Mouse (Mus musculus) hindbrain, embryonic 15.5 days (tissue): ENCODE results near the gene Tapt1. TPM values are rescaled to one million over a fixed set of nuclear protein-coding genes. Genes with fewer than 3 reads are reported as not detected.

Source experiments
- ATAC-seq: fragments of 200-750 bp; cut with Nextera tagmentation; 2 replicates; pipeline ENCODE4 v1.8.0; 2017; ENCODE audit warnings: low read depth, moderate number of reproducible peaks, moderate TSS enrichment; ENCODE audit not compliant: low FRiP score
- H3K27ac ChIP-seq: fragments of 300-500 bp; sonication (generic); replicated peaks from 2 replicates; pipeline ENCODE4 v1.5.1; 2015; ENCODE audit warnings: mild to moderate bottlenecking, inconsistent platforms
- H3K27me3 ChIP-seq: fragments of 300-500 bp; sonication (generic); 2 replicates; pipeline ENCODE4 v1.6.1; 2015; ENCODE audit warnings: control low read depth, inconsistent platforms
- H3K36me3 ChIP-seq: fragments of 300-500 bp; sonication (generic); 2 replicates; pipeline ENCODE4 v1.6.1; 2015; ENCODE audit warnings: control low read depth, inconsistent platforms
- H3K4me1 ChIP-seq: fragments of 300-500 bp; sonication (generic); replicated peaks from 2 replicates; pipeline ENCODE4 v1.6.1; 2015; ENCODE audit warnings: control low read depth, inconsistent platforms
- H3K4me2 ChIP-seq: fragments of 300-500 bp; sonication (generic); 2 replicates; pipeline ENCODE4 v1.6.1; 2015; ENCODE audit warnings: moderate library complexity, mild to moderate bottlenecking, inconsistent platforms
- H3K4me3 ChIP-seq: fragments of 300-500 bp; sonication (generic); 2 replicates; pipeline ENCODE4 v1.5.1; 2015; ENCODE audit warnings: mild to moderate bottlenecking, inconsistent platforms
- H3K9ac ChIP-seq: fragments of 300-500 bp; sonication (generic); 2 replicates; pipeline ENCODE4 v1.6.1; 2015; ENCODE audit warnings: inconsistent platforms
- H3K9me3 ChIP-seq: fragments of 300-500 bp; sonication (generic); 2 replicates; pipeline ENCODE4 v1.6.1; 2016; ENCODE audit warnings: control low read depth, inconsistent platforms
- WGBS: fragments of 180-500 bp; shearing (Covaris S2); methylation state at CpG from one replicate; pipeline ENCODE4 v1.1.7; 2015; 5-methylcytosine and 5-hydroxymethylcytosine counted together
- polyA plus RNA-seq: library from polyadenylated mRNA; unstranded; fragments of >200 nt; fragmentation: Nextera tagmentation; extraction: Ambion mirVana; gene quantifications from 2 replicates; pipeline ENCODE4 v1.2.1, GENCODE M21; 2015

Tapt1 gene
- polyA plus RNA-seq, 1 experiment from 2014 or later: 31.6 TPM

DNA sequence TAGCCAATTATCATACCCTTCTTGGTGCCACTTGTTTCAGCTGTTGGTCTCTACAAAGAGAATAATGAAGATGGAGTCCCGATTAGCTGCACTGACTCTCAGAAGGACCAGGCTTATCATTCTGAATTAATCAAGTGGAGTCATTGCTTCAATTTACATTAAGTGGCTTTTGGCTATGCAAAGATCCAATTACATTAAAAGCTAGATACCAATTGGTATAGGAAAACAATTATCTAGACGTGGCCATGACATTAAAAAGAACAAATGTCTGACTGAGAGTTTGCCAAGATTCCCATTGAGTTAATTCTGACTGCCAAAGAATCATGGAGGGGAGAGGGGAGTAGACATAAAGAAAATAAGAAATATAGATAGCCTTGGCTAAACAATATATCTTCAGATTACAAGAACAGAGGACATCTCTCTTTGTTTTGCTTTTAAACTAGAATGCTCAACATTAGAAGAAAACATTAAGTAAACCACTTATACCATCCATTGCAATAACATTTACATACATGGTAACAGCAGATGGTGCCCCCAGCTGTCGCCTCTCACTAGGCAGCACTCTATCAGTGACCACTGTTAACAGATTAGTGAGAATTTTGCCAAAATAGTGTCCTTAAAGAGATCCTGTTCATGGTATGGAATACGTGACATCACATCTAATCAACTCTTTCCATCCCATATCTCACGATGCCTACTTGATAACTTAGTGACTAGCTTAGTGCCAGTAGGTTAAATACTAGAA is 24.0 kb upstream of the Tapt1 start:
- no peak overlapping the region for H3K9ac ChIP-seq
- WGBS: 71% methylated on average over 5 of the region's 5 CpGs
- ATAC-seq: no peak
- H3K4me1 ChIP-seq: no peaks in the 10 kb centered on the region
- H3K9me3 ChIP-seq: no peaks in the 10 kb centered on the region
- H3K4me3 ChIP-seq: no peak overlapping the region
- H3K27me3 ChIP-seq: no peaks in the 10 kb centered on the region
- H3K4me2 ChIP-seq: no peak overlapping the region
- H3K27ac ChIP-seq: no peak overlapping the region
- H3K36me3 ChIP-seq: no peaks in the 10 kb centered on the region

DNA sequence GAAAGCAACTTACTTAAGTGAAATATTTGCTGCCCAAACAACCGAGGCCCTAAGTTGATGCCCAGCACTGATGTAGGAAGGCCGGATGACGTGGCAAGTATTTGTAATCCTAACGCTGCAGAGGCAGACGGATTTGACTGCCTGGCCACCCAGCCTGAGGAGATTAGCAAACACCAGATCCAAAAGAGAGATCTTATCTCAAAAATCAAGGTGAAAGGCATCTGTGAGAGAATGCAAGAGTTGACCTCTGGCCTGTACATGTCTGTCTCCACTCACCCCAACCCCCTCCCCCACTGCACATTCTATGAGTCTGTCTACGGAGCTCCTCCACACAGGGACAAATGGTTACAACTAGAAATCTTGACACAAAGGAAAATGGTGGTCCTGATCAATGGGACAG is 22.9 kb upstream of the Tapt1 start:
- Histone ChIP-seq H3K4me3 (no peak overlapping the region), H3K4me1 (no peaks in the 10 kb centered on the region), H3K36me3 (no peaks in the 10 kb centered on the region), H3K27ac (no peak overlapping the region), H3K4me2 (no peak overlapping the region), H3K9ac (no peak overlapping the region), H3K9me3 (no peaks in the 10 kb centered on the region), H3K27me3 (no peaks in the 10 kb centered on the region)
- no peak for ATAC-seq
- WGBS: 82% methylated on average over 6 of the region's 6 CpGs

DNA sequence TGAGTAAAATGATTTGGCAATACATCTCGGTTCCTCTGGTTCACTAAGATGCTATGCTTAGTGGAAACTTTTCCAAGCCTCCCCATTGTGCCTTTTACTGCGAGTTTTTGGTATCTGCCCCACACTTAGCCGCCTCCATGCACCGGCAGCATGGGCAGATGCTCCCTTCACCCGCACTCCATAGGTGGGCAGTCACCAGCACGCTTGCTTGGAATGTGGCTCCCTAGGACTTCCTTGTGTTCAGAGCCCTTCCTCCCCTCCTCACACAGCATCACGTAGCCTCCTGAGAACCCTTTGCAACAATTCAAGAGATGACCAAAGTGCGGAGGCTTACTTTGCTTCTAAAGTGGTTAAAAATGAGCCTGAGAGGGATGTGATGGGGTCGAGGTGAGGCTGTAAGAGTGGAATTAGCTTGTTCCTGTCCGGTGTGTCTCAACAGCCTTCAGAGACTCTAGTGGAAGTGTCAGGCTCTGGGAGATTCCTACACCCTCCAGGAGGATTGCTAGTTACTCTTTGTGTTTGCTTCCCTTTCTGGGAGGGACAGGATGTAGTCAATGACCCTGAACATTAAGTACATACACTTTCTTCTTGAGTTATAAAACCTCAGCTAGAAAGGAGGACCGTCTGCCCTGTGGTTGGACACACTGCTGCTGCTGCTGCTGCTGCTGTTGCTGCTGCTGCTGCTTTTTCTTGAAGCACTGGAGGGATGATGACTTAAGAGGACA is 20.2 kb upstream of the Tapt1 start:
- no peaks in the 10 kb centered on the region for H3K4me1 ChIP-seq
- no peaks in the 10 kb centered on the region for H3K9me3 ChIP-seq
- H3K4me2 ChIP-seq: 0 out of 2 replicates have a peak overlapping the region, but pooled peaks have one; percentile 3
- WGBS: 37% methylated on average over 11 of the region's 11 CpGs
- no peaks in the 10 kb centered on the region for H3K27me3 ChIP-seq
- ATAC-seq: no peak
- H3K27ac ChIP-seq: no peak overlapping the region
- H3K36me3 ChIP-seq: no peaks in the 10 kb centered on the region
- no peak overlapping the region for H3K9ac ChIP-seq
- no peak overlapping the region for H3K4me3 ChIP-seq

DNA sequence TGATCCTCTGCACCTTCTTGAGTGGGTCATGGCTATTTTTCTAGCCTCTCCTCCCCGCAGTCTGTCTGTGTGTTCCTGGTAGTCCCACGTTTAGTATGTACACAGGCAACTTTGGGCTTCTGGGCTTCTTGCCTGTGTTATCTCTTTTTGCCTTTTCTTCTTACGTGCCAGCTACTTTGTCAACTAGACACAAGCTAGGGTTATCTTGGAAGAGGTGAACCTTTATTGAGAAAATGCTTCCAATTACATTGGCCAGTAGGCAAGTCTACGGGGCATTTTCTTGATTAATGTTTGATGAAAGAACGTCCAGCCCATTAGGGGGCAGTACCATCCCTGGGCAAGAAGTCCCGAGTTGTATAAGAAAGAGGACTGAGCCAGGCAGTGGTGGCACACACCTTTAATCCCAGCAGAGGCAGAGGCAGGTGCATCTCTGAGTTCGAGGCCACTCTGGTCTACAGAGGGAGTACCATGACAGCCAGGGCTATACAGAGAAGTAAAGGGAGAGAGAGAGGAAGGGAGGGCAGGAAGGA is 18.5 kb upstream of the Tapt1 start:
- Histone ChIP-seq H3K27ac (no peak overlapping the region), H3K4me1 (no peaks in the 10 kb centered on the region), H3K36me3 (no peaks in the 10 kb centered on the region), H3K4me2 (no peak overlapping the region), H3K4me3 (no peak overlapping the region), H3K9ac (no peak overlapping the region), H3K9me3 (no peaks in the 10 kb centered on the region), H3K27me3 (no peaks in the 10 kb centered on the region)
- no peak for ATAC-seq
- WGBS: 75% methylated on average over 7 of the region's 7 CpGs

DNA sequence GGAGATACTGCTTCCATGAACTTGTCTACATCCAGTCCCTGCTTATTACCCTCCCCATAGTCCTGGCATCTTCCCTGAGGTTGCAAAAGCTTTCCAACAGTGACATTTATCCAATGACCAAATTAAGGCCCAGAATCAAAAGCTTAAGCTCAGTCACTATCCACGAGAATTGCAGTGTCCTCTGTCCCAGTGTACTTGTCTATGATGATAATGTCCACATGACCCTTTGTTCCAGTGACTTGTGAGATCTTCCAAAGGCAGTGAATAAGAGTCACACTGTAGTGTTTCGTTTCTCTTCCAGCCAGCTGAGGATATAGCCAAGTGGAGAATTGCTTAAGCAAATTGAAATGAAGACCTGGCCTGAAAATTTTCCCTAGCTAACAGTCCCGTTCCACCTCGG is 16.4 kb upstream of the Tapt1 start:
- Histone ChIP-seq H3K36me3 (no peaks in the 10 kb centered on the region), H3K27ac (no peak overlapping the region), H3K9me3 (no peaks in the 10 kb centered on the region), H3K4me2 (no peak overlapping the region), H3K9ac (no peak overlapping the region), H3K4me3 (no peak overlapping the region), H3K27me3 (no peaks in the 10 kb centered on the region), H3K4me1 (no peaks in the 10 kb centered on the region)
- 88% methylated on average over 4 of the region's 4 CpGs for WGBS
- no peak for ATAC-seq

DNA sequence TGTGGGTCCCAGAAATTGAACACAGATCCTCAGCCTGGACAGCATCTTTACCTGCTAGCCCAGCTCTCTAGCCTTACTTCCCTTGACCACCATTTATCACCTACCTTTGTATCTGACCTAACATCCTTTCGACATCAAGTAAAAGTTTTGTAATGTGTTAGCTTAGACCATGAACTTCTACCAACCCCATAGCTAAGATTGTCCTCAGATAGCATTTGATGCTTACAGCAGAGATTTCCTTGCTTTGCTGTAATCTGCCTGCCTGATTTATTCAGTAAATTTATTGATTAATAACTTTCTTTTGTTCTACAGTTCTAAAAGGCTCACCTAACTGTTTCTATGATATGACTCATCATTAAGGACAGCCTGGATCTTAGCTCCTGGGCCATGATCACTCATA is 15.3 kb upstream of the Tapt1 start:
- Histone ChIP-seq H3K27ac (no peak overlapping the region), H3K9me3 (no peaks in the 10 kb centered on the region), H3K4me1 (no peaks in the 10 kb centered on the region), H3K9ac (no peak overlapping the region), H3K27me3 (no peaks in the 10 kb centered on the region), H3K4me2 (no peak overlapping the region), H3K4me3 (no peak overlapping the region), H3K36me3 (no peaks in the 10 kb centered on the region)
- no peak for ATAC-seq
- WGBS: 97% methylated on average over 1 of the region's 1 CpGs

DNA sequence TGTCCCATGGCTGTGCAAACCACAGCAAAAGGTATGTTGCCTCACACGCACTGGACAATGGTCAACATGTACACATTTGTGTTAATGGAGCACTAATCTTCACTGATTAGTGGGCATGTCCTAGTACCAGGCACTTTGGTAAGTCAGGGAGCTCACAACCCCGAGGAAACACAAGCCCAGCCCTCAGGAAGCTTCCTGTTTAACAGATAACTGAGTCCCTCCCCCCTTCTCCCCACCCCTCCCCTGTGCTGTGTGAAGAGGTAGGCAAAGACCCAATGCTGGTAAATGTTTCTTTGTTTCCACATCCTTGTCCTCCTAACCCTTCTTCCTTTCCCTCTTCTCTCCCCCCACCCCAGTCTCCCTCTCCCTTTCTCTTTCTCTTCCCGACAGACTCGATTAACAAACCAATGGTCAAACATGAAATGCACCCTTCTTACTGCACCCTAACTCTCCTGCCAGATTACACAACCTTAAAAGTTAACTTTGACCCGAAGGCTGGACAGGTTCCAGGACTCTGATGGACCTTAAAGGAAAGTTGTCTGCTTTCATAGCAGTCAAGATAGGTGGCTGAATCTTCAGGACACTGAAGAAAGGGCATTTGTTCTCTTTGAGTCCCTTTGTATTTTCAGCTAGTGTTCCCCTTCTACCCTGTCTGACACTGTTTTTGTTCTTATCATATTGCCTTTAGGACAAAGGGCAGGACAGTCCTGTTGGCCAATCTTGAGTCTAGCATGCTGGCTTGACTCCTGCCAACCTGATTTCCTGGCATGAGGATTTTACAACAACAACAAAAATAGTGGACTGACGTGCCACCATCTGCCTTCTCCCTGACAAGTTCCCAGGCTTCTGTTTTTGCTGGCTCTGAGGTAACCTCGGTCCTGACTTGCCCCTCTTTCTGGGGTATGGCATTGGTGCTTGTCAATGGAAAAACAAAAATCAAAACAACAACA is 13.0 kb upstream of the Tapt1 start:
- Histone ChIP-seq H3K4me1 (no peaks in the 10 kb centered on the region), H3K27me3 (no peaks in the 10 kb centered on the region), H3K27ac (no peak overlapping the region), H3K36me3 (no peaks in the 10 kb centered on the region), H3K9ac (no peak overlapping the region), H3K4me2 (no peak overlapping the region), H3K9me3 (no peaks in the 10 kb centered on the region), H3K4me3 (no peak overlapping the region)
- 71% methylated on average over 7 of the region's 7 CpGs for WGBS
- ATAC-seq: no peak

DNA sequence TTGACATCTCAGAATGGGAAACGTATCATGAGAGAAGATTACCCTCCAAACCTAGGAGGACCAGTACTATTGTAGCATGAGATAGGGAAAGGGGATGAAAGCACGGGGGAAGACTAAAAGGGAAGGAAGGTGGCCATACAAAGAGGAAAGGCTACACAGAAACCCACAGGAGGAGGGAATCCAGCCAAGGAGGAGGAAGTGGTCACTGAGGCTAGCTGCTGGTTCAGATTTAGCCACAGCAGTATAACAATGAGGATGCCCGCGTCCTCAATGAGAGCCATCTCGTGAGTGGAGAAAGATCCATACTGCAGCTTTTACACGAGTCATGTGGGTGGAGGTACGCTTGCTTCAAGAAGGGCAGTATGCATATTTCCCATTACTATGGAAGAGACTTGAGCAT is 11.8 kb upstream of the Tapt1 start:
- ATAC-seq: no peak
- no peaks in the 10 kb centered on the region for H3K9me3 ChIP-seq
- no peaks in the 10 kb centered on the region for H3K4me1 ChIP-seq
- H3K4me3 ChIP-seq: no peak overlapping the region
- H3K4me2 ChIP-seq: no peak overlapping the region
- WGBS: 90% methylated on average over 7 of the region's 7 CpGs
- H3K27me3 ChIP-seq: no peaks in the 10 kb centered on the region
- H3K9ac ChIP-seq: no peak overlapping the region
- H3K36me3 ChIP-seq: no peaks in the 10 kb centered on the region
- no peak overlapping the region for H3K27ac ChIP-seq

DNA sequence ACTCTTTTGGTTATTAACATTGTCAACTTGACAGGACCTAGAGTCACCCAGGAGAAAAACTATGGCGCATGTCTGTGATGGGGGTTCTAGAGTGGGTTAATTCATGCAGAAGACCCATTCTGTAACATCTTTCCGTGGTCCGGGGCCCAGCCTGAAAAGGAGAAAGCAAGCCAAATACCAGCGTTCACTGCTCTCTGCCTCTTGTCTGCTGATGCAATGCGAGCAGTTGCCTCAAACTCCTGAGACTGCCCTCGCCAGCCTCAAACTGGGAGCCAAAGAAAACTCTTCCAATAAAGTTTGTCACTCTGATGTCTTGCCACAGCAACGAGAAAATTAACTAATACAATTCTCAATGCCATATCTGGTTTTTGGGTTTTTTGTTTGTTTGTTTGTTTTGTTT is 8.2 kb upstream of the Tapt1 start:
- Histone ChIP-seq H3K27ac (no peak overlapping the region), H3K9me3 (no peaks in the 10 kb centered on the region), H3K27me3 (no peaks in the 10 kb centered on the region), H3K4me3 (no peak overlapping the region), H3K9ac (no peak overlapping the region), H3K4me2 (no peak overlapping the region), H3K36me3 (no peaks in the 10 kb centered on the region), H3K4me1 (no peaks in the 10 kb centered on the region)
- ATAC-seq: no peak
- WGBS: 85% methylated on average over 7 of the region's 7 CpGs

DNA sequence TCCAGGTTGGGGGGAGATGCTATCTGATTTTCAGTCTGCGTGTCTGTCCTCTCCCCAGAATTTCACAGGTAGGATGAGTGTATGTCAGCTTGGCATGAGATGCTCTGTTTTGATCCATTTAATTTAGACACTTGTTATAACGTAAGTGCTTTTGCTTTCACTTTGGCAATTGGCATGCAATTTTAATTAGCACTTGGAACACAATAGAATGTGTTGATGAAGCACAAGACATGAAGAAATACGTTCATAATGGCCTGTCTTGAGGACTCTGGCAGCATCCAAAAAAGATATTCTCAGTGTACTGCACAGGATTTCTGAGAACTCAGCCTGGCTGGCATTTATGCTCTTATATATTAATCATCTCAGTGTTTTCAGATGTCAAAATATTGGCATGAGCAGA is 7.5 kb upstream of the Tapt1 start:
- H3K27me3 ChIP-seq: no peaks in the 10 kb centered on the region
- H3K9ac ChIP-seq: no peak overlapping the region
- H3K9me3 ChIP-seq: no peaks in the 10 kb centered on the region
- H3K4me3 ChIP-seq: no peak overlapping the region
- no peaks in the 10 kb centered on the region for H3K4me1 ChIP-seq
- no peak overlapping the region for H3K27ac ChIP-seq
- no peaks in the 10 kb centered on the region for H3K36me3 ChIP-seq
- no peak overlapping the region for H3K4me2 ChIP-seq
- WGBS: 75% methylated on average over 3 of the region's 3 CpGs
- no peak for ATAC-seq

DNA sequence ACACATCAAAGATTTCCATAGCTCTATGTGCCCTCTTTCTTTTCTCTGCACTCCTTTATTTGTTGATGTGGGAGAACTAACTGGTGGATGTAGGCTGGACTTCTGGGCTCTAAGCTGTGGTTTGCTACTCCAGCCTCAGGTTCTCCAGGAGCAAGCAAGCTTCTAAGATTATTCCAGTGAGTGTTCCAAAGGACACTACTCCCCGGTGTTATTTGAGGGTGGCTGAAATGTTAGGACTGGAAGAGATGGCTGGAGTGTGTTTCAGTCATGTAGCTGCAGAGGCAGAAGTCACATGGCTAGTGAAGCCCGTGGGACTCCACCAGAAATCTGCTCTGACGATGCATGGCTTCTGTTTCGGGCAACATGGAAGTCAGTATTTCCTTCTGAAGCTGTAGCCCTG is 2.3 kb upstream of the Tapt1 start:
- Histone ChIP-seq H3K36me3 (no peaks in the 10 kb centered on the region), H3K9ac (no peak overlapping the region), H3K4me1 (peaks cover 31% of the 10 kb centered on the region), H3K27ac (no peak overlapping the region), H3K4me2 (no peak overlapping the region), H3K27me3 (no peaks in the 10 kb centered on the region), H3K4me3 (no peak overlapping the region), H3K9me3 (no peaks in the 10 kb centered on the region)
- 69% methylated on average over 4 of the region's 4 CpGs for WGBS
- ATAC-seq: no peak

DNA sequence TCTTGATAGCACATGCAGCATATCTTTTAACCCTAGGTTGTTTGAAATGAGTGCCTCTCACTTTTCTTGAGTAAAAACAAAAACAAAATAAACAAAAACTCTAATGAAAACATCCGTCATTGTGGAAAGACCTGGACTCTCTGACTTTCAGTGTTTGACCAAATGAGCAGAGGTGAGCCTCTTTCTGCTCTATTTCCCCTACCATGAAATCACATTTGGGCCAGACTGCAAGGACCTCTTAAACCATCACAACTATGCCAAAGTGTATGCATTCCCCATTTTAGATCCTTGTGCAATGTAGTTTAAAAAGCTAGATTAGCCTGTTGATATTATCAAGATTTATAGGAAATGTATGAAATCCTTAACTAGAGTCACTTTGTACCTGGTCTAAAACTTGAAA is 1.9 kb upstream of the Tapt1 start:
- Histone ChIP-seq H3K27me3 (no peaks in the 10 kb centered on the region), H3K4me1 (peaks cover 35% of the 10 kb centered on the region), H3K27ac (no peak overlapping the region), H3K4me2 (no peak overlapping the region), H3K36me3 (no peaks in the 10 kb centered on the region), H3K9me3 (no peaks in the 10 kb centered on the region), H3K9ac (no peak overlapping the region), H3K4me3 (no peak overlapping the region)
- ATAC-seq: no peak
- 73% methylated on average over 1 of the region's 1 CpGs for WGBS
